8 mouse cellular contexts compared by ENCODE assay signal in genomic region chr11:51605602-51606446, GRCm38 (mm10). TPM values are rescaled to one million over a fixed set of nuclear protein-coding genes. Genes with fewer than 3 reads are reported as not detected.
DNase-seq lines count a peak whose midpoint lies in the region; ATAC-seq and TF ChIP-seq lines count a peak whose summit lies in the region.

No protein-coding gene starts in this region.

- TF ChIP-seq POLR2A in testis, adult 2 months (IDR thresholded peaks at IDR 0.05; ENCODE audit: control insufficient read depth, low read depth, low read length) = peak; percentile 71

- H3K4me3 ChIP-seq in brown adipose tissue, adult 24 weeks (ENCODE audit: insufficient read depth, low read depth, low read length) = peak overlapping the region; percentile 98
- H3K4me3 ChIP-seq in heart, embryonic 14.5 days (ENCODE audit: control insufficient read depth in 1 of 2, insufficient read depth in 1 of 2, low read depth in 1 of 2, low read length in 2 of 2) = peak overlapping the region; percentile 96 to 99
- H3K4me3 ChIP-seq in liver, embryonic 16.5 days (ENCODE audit: low read depth, low read length) = peak overlapping the region; percentile 90
- peak overlapping the region; percentile 93 for H3K4me3 ChIP-seq in neural tube, embryonic 13.5 days
- peak overlapping the region; percentile 92 for H3K4me3 ChIP-seq in testis, adult 2 months (ENCODE audit: control insufficient read depth, low read depth, low read length)

- no peaks in the 10 kb centered on the region for H3K9me3 ChIP-seq in heart, embryonic 14.5 days (ENCODE audit: control insufficient read depth, low read length)
- H3K9me3 ChIP-seq in liver, embryonic 16.5 days (replicated peaks; ENCODE audit: control insufficient read depth, low read length) = no peaks in the 10 kb centered on the region
- H3K9me3 ChIP-seq in neural tube, embryonic 13.5 days = no peaks in the 10 kb centered on the region

- ATAC-seq in erythroid progenitor cell, adult 5-6 weeks (replicated peaks; ENCODE audit: low FRiP score, poor library complexity, severe bottlenecking) = peak; percentile 85
- ATAC-seq in heart, embryonic 14.5 days (ENCODE audit: insufficient number of reproducible peaks, insufficient read depth, low FRiP score, low read depth) = peak; percentile 79
- ATAC-seq in liver, embryonic 16.5 days (ENCODE audit: low read depth) = peak; percentile 75
- ATAC-seq in neural tube, embryonic 13.5 days (ENCODE audit: low read depth) = peak; percentile 56

- no peak for TF ChIP-seq CTCF in testis, adult 2 months (IDR thresholded peaks at IDR 0.05; ENCODE audit: control insufficient read depth, insufficient read depth, insufficient replicate concordance, low read depth, low read length)

- H3K27ac ChIP-seq in brown adipose tissue, adult 24 weeks (replicated peaks; ENCODE audit: low read depth, low read length) = peak overlapping the region; percentile 83
- H3K27ac ChIP-seq in heart, embryonic 14.5 days (replicated peaks in 1 of 2; ENCODE audit: control insufficient read depth in 1 of 2, insufficient read depth in 1 of 2, low read depth in 2 of 2, low read length in 2 of 2) = peak overlapping the region; percentile 92 to 95
- peak overlapping the region; percentile 92 for H3K27ac ChIP-seq in liver, embryonic 16.5 days (ENCODE audit: low read length)
- peak overlapping the region; percentile 96 for H3K27ac ChIP-seq in neural tube, embryonic 13.5 days (replicated peaks)
- peak overlapping the region; percentile 94 for H3K27ac ChIP-seq in testis, adult 2 months (ENCODE audit: control insufficient read depth, insufficient read depth, low read depth, low read length)

- peak overlapping the region; percentile 92 for H3K4me2 ChIP-seq in heart, embryonic 14.5 days (ENCODE audit: low read length)
- H3K4me2 ChIP-seq in liver, embryonic 16.5 days (ENCODE audit: low read depth, low read length) = peak overlapping the region; percentile 61
- peak overlapping the region; percentile 98 for H3K4me2 ChIP-seq in neural tube, embryonic 13.5 days

- H3K4me1 ChIP-seq in brown adipose tissue, adult 24 weeks (ENCODE audit: control insufficient read depth, insufficient read depth, insufficient read length, low read length) = no peaks in the 10 kb centered on the region
- peaks cover 5 to 30% of the 10 kb centered on the region in 2 experiments; a peak in 3 of 4 replicates for H3K4me1 ChIP-seq in heart, embryonic 14.5 days (ENCODE audit: control insufficient read depth in 2 of 2, insufficient read depth in 2 of 2, low read length in 2 of 2)
- peaks cover 44% of the 10 kb centered on the region for H3K4me1 ChIP-seq in liver, embryonic 16.5 days (ENCODE audit: control insufficient read depth, low read depth, low read length)
- peaks cover 53% of the 10 kb centered on the region for H3K4me1 ChIP-seq in neural tube, embryonic 13.5 days (replicated peaks)
- 0 out of 2 replicates have a peak, but pooled peaks cover 2% of the 10 kb centered on the region for H3K4me1 ChIP-seq in testis, adult 2 months (ENCODE audit: control insufficient read depth, insufficient read depth, low read length)

- H3K27me3 ChIP-seq in heart, embryonic 14.5 days (ENCODE audit: control insufficient read depth, insufficient read depth, low read length) = no peaks in the 10 kb centered on the region
- no peaks in the 10 kb centered on the region for H3K27me3 ChIP-seq in liver, embryonic 16.5 days (ENCODE audit: control insufficient read depth, insufficient read depth, low read depth, low read length)
- H3K27me3 ChIP-seq in neural tube, embryonic 13.5 days = no peaks in the 10 kb centered on the region
- no peaks in the 10 kb centered on the region for H3K27me3 ChIP-seq in testis, adult 2 months (ENCODE audit: control insufficient read depth, insufficient read depth, low read length)

- WGBS in heart, embryonic 14.5 days = under 1% methylated on average over 78 of the region's 81 CpGs
- under 1% methylated on average over 73 of the region's 81 CpGs for WGBS in liver, embryonic 16.5 days (ENCODE audit: insufficient replicate concordance)
- WGBS in neural tube, embryonic 13.5 days = under 1% methylated on average over 79 of the region's 81 CpGs

- peak overlapping the region; percentile 99 for H3K9ac ChIP-seq in heart, embryonic 14.5 days (ENCODE audit: low read length)
- peak overlapping the region; percentile 93 for H3K9ac ChIP-seq in liver, embryonic 16.5 days (ENCODE audit: low read depth, low read length)
- peak overlapping the region; percentile 100 for H3K9ac ChIP-seq in neural tube, embryonic 13.5 days

- H3K36me3 ChIP-seq in heart, embryonic 14.5 days (ENCODE audit: control insufficient read depth, insufficient read depth, low read length) = peaks cover 48% of the 10 kb centered on the region
- H3K36me3 ChIP-seq in liver, embryonic 16.5 days (ENCODE audit: control insufficient read depth, insufficient read depth) = peaks cover 44% of the 10 kb centered on the region
- H3K36me3 ChIP-seq in neural tube, embryonic 13.5 days = peaks cover 41% of the 10 kb centered on the region
- peaks cover 8% of the 10 kb centered on the region for H3K36me3 ChIP-seq in testis, adult 2 months (ENCODE audit: control insufficient read depth, insufficient read depth, low read length)

- peak; percentile 93 for DNase-seq in CD4-positive, CD25-positive, alpha-beta regulatory T cell, adult 2 months (ENCODE audit: low read depth, low spot score)
- peak; percentile 95 for DNase-seq in kidney, postnatal 14 days

RNA-seq across cellular contexts. Expression of gene Hnrnpab, which starts 0.8 kb away (rescaled TPM):
- 117 and 131 TPM in 2 replicates for polyA plus RNA-seq in brown adipose tissue, adult 24 weeks (2012; ENCODE audit: insufficient read depth, insufficient read length, missing spikeins)
- total RNA-seq in erythroid progenitor cell, adult 5-6 weeks (2015; ENCODE audit: low replicate concordance) = 250 and 265 TPM in 2 replicates
- total RNA-seq in erythroid progenitor cell, adult 5-6 weeks (2017; ENCODE audit: low replicate concordance) = 313 and 505 TPM in 2 replicates
- 350 and 369 TPM in 2 replicates for polyA plus RNA-seq in heart, embryonic 14.5 days (2014; fragmentation: Nextera tagmentation; extraction: Ambion mirVana)
- 130 and 132 TPM in 2 replicates for polyA plus RNA-seq in liver, embryonic 16.5 days (2015; fragmentation: Nextera tagmentation; extraction: Ambion mirVana)
- 421 and 434 TPM in 2 replicates for polyA plus RNA-seq in neural tube, embryonic 13.5 days (2015; fragmentation: Nextera tagmentation; extraction: Ambion mirVana)
- polyA plus RNA-seq in testis, adult 2 months (2012; rRNA removed) = 85.0 and 97.4 TPM in 2 replicates

RNA-seq across cellular contexts. Expression of gene Nhp2, which starts 13.7 kb away (rescaled TPM):
- 43.4 and 50.7 TPM in 2 replicates for polyA plus RNA-seq in brown adipose tissue, adult 24 weeks (2012; ENCODE audit: insufficient read depth, insufficient read length, missing spikeins)
- total RNA-seq in erythroid progenitor cell, adult 5-6 weeks (2015; ENCODE audit: low replicate concordance) = 15.9 and 23.1 TPM in 2 replicates
- 12.3 and 14.8 TPM in 2 replicates for total RNA-seq in erythroid progenitor cell, adult 5-6 weeks (2017; ENCODE audit: low replicate concordance)
- polyA plus RNA-seq in heart, embryonic 14.5 days (2014; fragmentation: Nextera tagmentation; extraction: Ambion mirVana) = 87.9 and 89.9 TPM in 2 replicates
- 69.5 and 79.3 TPM in 2 replicates for polyA plus RNA-seq in liver, embryonic 16.5 days (2015; fragmentation: Nextera tagmentation; extraction: Ambion mirVana)
- 96.4 and 106 TPM in 2 replicates for polyA plus RNA-seq in neural tube, embryonic 13.5 days (2015; fragmentation: Nextera tagmentation; extraction: Ambion mirVana)
- 32.0 and 33.5 TPM in 2 replicates for polyA plus RNA-seq in testis, adult 2 months (2012; rRNA removed)

RNA-seq across cellular contexts. Expression of gene Phykpl, which starts 21.3 kb away (rescaled TPM):
- 10.1 and 18.5 TPM in 2 replicates for polyA plus RNA-seq in brown adipose tissue, adult 24 weeks (2012; ENCODE audit: insufficient read depth, insufficient read length, missing spikeins)
- total RNA-seq in erythroid progenitor cell, adult 5-6 weeks (2015; ENCODE audit: low replicate concordance) = 3.6 and 17.2 TPM in 2 replicates
- total RNA-seq in erythroid progenitor cell, adult 5-6 weeks (2017; ENCODE audit: low replicate concordance) = 6.5 and 10.4 TPM in 2 replicates
- polyA plus RNA-seq in heart, embryonic 14.5 days (2014; fragmentation: Nextera tagmentation; extraction: Ambion mirVana) = 16.1 and 17.1 TPM in 2 replicates
- polyA plus RNA-seq in liver, embryonic 16.5 days (2015; fragmentation: Nextera tagmentation; extraction: Ambion mirVana) = 11.3 and 12.6 TPM in 2 replicates
- 9.9 and 10.2 TPM in 2 replicates for polyA plus RNA-seq in neural tube, embryonic 13.5 days (2015; fragmentation: Nextera tagmentation; extraction: Ambion mirVana)
- 7.3 TPM in 2 replicates for polyA plus RNA-seq in testis, adult 2 months (2012; rRNA removed)

RNA-seq across cellular contexts. Expression of gene Rmnd5b, which starts 29.9 kb away (rescaled TPM):
- polyA plus RNA-seq in brown adipose tissue, adult 24 weeks (2012; ENCODE audit: insufficient read depth, insufficient read length, missing spikeins) = 11.1 and 11.6 TPM in 2 replicates
- total RNA-seq in erythroid progenitor cell, adult 5-6 weeks (2015; ENCODE audit: low replicate concordance) = 8.6 and 10.5 TPM in 2 replicates
- total RNA-seq in erythroid progenitor cell, adult 5-6 weeks (2017; ENCODE audit: low replicate concordance) = 2.1 and 14.6 TPM in 2 replicates
- 32.1 and 34.3 TPM in 2 replicates for polyA plus RNA-seq in heart, embryonic 14.5 days (2014; fragmentation: Nextera tagmentation; extraction: Ambion mirVana)
- 16.6 and 17.7 TPM in 2 replicates for polyA plus RNA-seq in liver, embryonic 16.5 days (2015; fragmentation: Nextera tagmentation; extraction: Ambion mirVana)
- 71.8 and 74.5 TPM in 2 replicates for polyA plus RNA-seq in neural tube, embryonic 13.5 days (2015; fragmentation: Nextera tagmentation; extraction: Ambion mirVana)
- 66.5 and 73.1 TPM in 2 replicates for polyA plus RNA-seq in testis, adult 2 months (2012; rRNA removed)

RNA-seq across cellular contexts. Expression of gene N4bp3, which starts 44.8 kb away (rescaled TPM):
- 2.0 and 4.8 TPM in 2 replicates for polyA plus RNA-seq in brown adipose tissue, adult 24 weeks (2012; ENCODE audit: insufficient read depth, insufficient read length, missing spikeins)
- total RNA-seq in erythroid progenitor cell, adult 5-6 weeks (2015; ENCODE audit: low replicate concordance) = not detected in 2 replicates
- 2.1 TPM in 1 of 2 replicates, not detected in the other for total RNA-seq in erythroid progenitor cell, adult 5-6 weeks (2017; ENCODE audit: low replicate concordance)
- polyA plus RNA-seq in heart, embryonic 14.5 days (2014; fragmentation: Nextera tagmentation; extraction: Ambion mirVana) = 10.7 and 12.9 TPM in 2 replicates
- 2.8 and 3.9 TPM in 2 replicates for polyA plus RNA-seq in liver, embryonic 16.5 days (2015; fragmentation: Nextera tagmentation; extraction: Ambion mirVana)
- 14.1 and 15.2 TPM in 2 replicates for polyA plus RNA-seq in neural tube, embryonic 13.5 days (2015; fragmentation: Nextera tagmentation; extraction: Ambion mirVana)
- polyA plus RNA-seq in testis, adult 2 months (2012; rRNA removed) = 16.3 and 19.0 TPM in 2 replicates

Comparison
In these comparisons a context has a peak if more than half of its experiments do, and no peak if none do; other contexts are left out.
1. Peak in every context shown above with its lines: DNase-seq, ATAC-seq, H3K4me3 ChIP-seq and H3K27ac ChIP-seq.